Mouse (Mus musculus) ES-Bruce4 (cell line): ENCODE measurements at regions not wholly inside any gene's neighbourhood (a gene's known extent, or its start where the extent isn't known, plus 50 kb on each side); places are given as distances from the start of the nearest gene placed in this dataset.

Experiments
- CTCF ChIP-seq: IDR thresholded peaks from one replicate; pipeline ENCODE4 v1.8.1; 2011; ENCODE audit warnings: low read depth, low read length
- EP300 ChIP-seq: IDR thresholded peaks from 2 replicates; pipeline ENCODE4 v1.6.1; 2011; ENCODE audit warnings: low read depth, low read length; ENCODE audit not compliant: insufficient read depth
- POLR2A ChIP-seq: IDR thresholded peaks from one replicate; pipeline ENCODE4 v1.8.1; 2011; ENCODE audit warnings: low read length; ENCODE audit not compliant: insufficient read depth

DNA sequence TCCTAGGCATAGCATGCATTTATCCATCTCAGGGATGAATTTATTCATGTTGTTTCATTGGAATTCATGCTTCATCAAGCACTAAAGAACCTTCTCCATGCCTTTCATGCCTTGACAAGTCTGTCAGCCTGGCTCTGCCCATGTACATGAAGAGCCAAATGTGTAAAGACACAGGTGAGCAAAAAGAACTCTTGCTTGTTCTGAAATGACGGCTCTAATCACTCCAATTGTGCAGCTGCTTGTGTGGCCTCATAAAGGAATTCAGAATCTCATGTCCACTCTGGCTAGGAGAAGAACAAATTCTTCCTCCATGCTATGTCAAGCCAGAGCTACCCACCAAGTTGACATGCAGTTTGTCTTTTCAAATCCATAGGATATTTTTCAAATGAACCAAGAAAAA lies 319.2 kb upstream of the Lmcd1 start:
- TF ChIP-seq CTCF (no peak), EP300 (no peak), POLR2A (no peak)
